Mouse (Mus musculus): ENCODE data around the gene Olfr683.

DNA sequence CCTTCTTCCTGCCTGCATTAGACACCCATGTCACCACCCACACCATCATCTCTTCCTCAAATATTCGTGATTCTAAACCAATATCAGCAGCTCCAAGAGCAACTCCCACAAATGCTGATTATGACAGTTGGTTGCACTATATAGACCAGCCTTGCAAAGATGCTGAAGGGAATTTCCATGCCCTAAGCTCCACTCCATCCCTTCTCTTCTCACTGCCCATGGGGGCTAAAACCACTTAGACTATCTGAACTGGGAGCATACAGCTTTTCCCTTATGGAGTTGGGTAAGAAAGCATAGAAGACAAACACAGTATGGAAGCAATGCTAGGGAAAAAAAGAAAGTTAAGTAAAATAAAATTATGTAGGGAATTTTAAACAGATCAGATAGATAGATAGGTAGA is at the start of gene Olfr683:
- TF ChIP-seq CTCF (IDR thresholded peaks at IDR 0.05): no peak
- TF ChIP-seq EP300 (IDR thresholded peaks at IDR 0.05): no peak

Measured in lung, postnatal 0 days (tissue).